Mouse (Mus musculus) embryo, embryonic 9.5 days (tissue): ENCODE measurements around the gene Cyb5b.
A peak's percentile ranks its signal among the peaks of the same experiment; 100 is the strongest.
"Not testable (repeated sequence)": the region's sequence is repeated elsewhere in the genome, so short reads cannot be mapped to it uniquely, and the experiment has no call there.

Experiments
- DNase-seq: peaks from one replicate; pipeline ENCODE4 v3.0.0-alpha.2; 2017; ENCODE audit errors: extremely low spot score

Gene Cyb5b

GRCm38 (mm10) chr8:107150404-107151157, at the start of gene Cyb5b:
Cyb5b (plus strand) TSS chr8:107150640.
- peak; percentile 93 for DNase-seq

GRCm38 (mm10) chr8:107104547-107104946, 45.9 kb upstream of the Cyb5b start:
- DNase-seq: peak; percentile 83

GRCm38 (mm10) chr8:107108089-107108488, 42.4 kb upstream of the Cyb5b start:
- DNase-seq: not testable (repeated sequence)

GRCm38 (mm10) chr8:107108978-107109720, 41.3 kb upstream of the Cyb5b start:
- DNase-seq: no peak

GRCm38 (mm10) chr8:107109816-107110435, 40.5 kb upstream of the Cyb5b start:
- DNase-seq: no peak

GRCm38 (mm10) chr8:107110629-107111330, 39.7 kb upstream of the Cyb5b start:
- DNase-seq: no peak

- DNase-seq: no peak
These were observed 38.9 kb upstream of the Cyb5b start for GRCm38 (mm10) chr8:107111340-107112105.

- no peak for DNase-seq
These were observed 37.2 kb upstream of the Cyb5b start for GRCm38 (mm10) chr8:107113209-107113608.

- DNase-seq: no peak
These were observed 36.1 kb upstream of the Cyb5b start for GRCm38 (mm10) chr8:107114150-107115007.

- no peak for DNase-seq
These were observed 35.5 kb upstream of the Cyb5b start for GRCm38 (mm10) chr8:107115008-107115320.

- peak; percentile 77 for DNase-seq
These were observed 34.4 kb upstream of the Cyb5b start for GRCm38 (mm10) chr8:107116023-107116422.

GRCm38 (mm10) chr8:107117019-107117418, 33.4 kb upstream of the Cyb5b start:
- no peak for DNase-seq

- DNase-seq: no peak
These were observed 31.6 kb upstream of the Cyb5b start for GRCm38 (mm10) chr8:107118803-107119233.

- no peak for DNase-seq
These were observed 31.0 kb upstream of the Cyb5b start for GRCm38 (mm10) chr8:107119412-107119811.

GRCm38 (mm10) chr8:107120806-107121205, 29.6 kb upstream of the Cyb5b start:
- DNase-seq: no peak

- no peak for DNase-seq
These were observed 28.7 kb upstream of the Cyb5b start for GRCm38 (mm10) chr8:107121681-107122291.

GRCm38 (mm10) chr8:107123063-107123614, 27.3 kb upstream of the Cyb5b start:
- DNase-seq: peak; percentile 57

- DNase-seq: no peak
These were observed 26.1 kb upstream of the Cyb5b start for GRCm38 (mm10) chr8:107124343-107124742.

- DNase-seq: no peak
These were observed 21.0 kb upstream of the Cyb5b start for GRCm38 (mm10) chr8:107129171-107130025.
